Mouse (Mus musculus): ENCODE results near the gene Hecw2.

The Hecw2 gene

GRCm38 (mm10) chr1:54194954-54195305 lies at the start of gene Hecw2:
Hecw2 (minus strand) TSS chr1:54195168.
- no peak for DNase-seq (ENCODE audit: low read depth in 1 of 2, low spot score in 2 of 2)

- no peak for DNase-seq (ENCODE audit: low read depth in 1 of 2, low spot score in 2 of 2)
Observed at GRCm38 (mm10) chr1:54242722-54243121, 47.8 kb upstream of the Hecw2 start.

GRCm38 (mm10) chr1:54220273-54220672 lies 25.3 kb upstream of the Hecw2 start:
- no peak for DNase-seq (ENCODE audit: low read depth in 1 of 2, low spot score in 2 of 2)

GRCm38 (mm10) chr1:54194183-54194953 lies 600 bp downstream of the Hecw2 start:
- DNase-seq (ENCODE audit: low read depth in 1 of 2, low spot score in 2 of 2), result no peak

- DNase-seq (ENCODE audit: low read depth in 1 of 2, low spot score in 2 of 2), result no peak
Observed at GRCm38 (mm10) chr1:54193191-54193770, 1.7 kb downstream of the Hecw2 start.

- DNase-seq (ENCODE audit: low read depth in 1 of 2, low spot score in 2 of 2), result no peak
Observed at GRCm38 (mm10) chr1:54187579-54187978, 7.4 kb downstream of the Hecw2 start.

- no peak for DNase-seq (ENCODE audit: low read depth in 1 of 2, low spot score in 2 of 2)
Observed at GRCm38 (mm10) chr1:54186347-54186746, 8.6 kb downstream of the Hecw2 start.

GRCm38 (mm10) chr1:54180663-54181062 lies 14.3 kb downstream of the Hecw2 start:
- no peak for DNase-seq (ENCODE audit: low read depth in 1 of 2, low spot score in 2 of 2)

GRCm38 (mm10) chr1:54179179-54179578 lies 15.8 kb downstream of the Hecw2 start:
- DNase-seq (ENCODE audit: low read depth in 1 of 2, low spot score in 2 of 2), result no peak

GRCm38 (mm10) chr1:54176592-54176991 lies 18.4 kb downstream of the Hecw2 start:
- no peak for DNase-seq (ENCODE audit: low read depth in 1 of 2, low spot score in 2 of 2)

GRCm38 (mm10) chr1:54168014-54168413 lies 27.0 kb downstream of the Hecw2 start:
- no peak for DNase-seq (ENCODE audit: low read depth in 1 of 2, low spot score in 2 of 2)

GRCm38 (mm10) chr1:54159531-54159930 lies 35.4 kb downstream of the Hecw2 start:
- DNase-seq (ENCODE audit: low read depth in 1 of 2, low spot score in 2 of 2), result no peak

- no peak for DNase-seq (ENCODE audit: low read depth in 1 of 2, low spot score in 2 of 2)
Observed at GRCm38 (mm10) chr1:54153216-54153786, 41.7 kb downstream of the Hecw2 start.

GRCm38 (mm10) chr1:54145106-54145505 lies 49.9 kb downstream of the Hecw2 start:
- DNase-seq (ENCODE audit: low read depth in 1 of 2, low spot score in 2 of 2), result no peak

GRCm38 (mm10) chr1:54133802-54134436 lies 61.0 kb downstream of the Hecw2 start:
- DNase-seq (ENCODE audit: low read depth in 1 of 2, low spot score in 2 of 2), result no peak

GRCm38 (mm10) chr1:54128714-54129431 lies 66.1 kb downstream of the Hecw2 start:
- DNase-seq (ENCODE audit: low read depth in 1 of 2, low spot score in 2 of 2), result no peak

GRCm38 (mm10) chr1:54126991-54127742 lies 67.8 kb downstream of the Hecw2 start:
- no peak for DNase-seq (ENCODE audit: low read depth in 1 of 2, low spot score in 2 of 2)

- no peak for DNase-seq (ENCODE audit: low read depth in 1 of 2, low spot score in 2 of 2)
Observed at GRCm38 (mm10) chr1:54122551-54122950, 72.4 kb downstream of the Hecw2 start.

- no peak for DNase-seq (ENCODE audit: low read depth in 1 of 2, low spot score in 2 of 2)
Observed at GRCm38 (mm10) chr1:54121071-54121730, 73.8 kb downstream of the Hecw2 start.

GRCm38 (mm10) chr1:54119638-54120320 lies 75.2 kb downstream of the Hecw2 start:
- no peak for DNase-seq (ENCODE audit: low read depth in 1 of 2, low spot score in 2 of 2)
